Mouse (Mus musculus): ENCODE measurements around the gene Polr3f.

The Polr3f gene

DNA sequence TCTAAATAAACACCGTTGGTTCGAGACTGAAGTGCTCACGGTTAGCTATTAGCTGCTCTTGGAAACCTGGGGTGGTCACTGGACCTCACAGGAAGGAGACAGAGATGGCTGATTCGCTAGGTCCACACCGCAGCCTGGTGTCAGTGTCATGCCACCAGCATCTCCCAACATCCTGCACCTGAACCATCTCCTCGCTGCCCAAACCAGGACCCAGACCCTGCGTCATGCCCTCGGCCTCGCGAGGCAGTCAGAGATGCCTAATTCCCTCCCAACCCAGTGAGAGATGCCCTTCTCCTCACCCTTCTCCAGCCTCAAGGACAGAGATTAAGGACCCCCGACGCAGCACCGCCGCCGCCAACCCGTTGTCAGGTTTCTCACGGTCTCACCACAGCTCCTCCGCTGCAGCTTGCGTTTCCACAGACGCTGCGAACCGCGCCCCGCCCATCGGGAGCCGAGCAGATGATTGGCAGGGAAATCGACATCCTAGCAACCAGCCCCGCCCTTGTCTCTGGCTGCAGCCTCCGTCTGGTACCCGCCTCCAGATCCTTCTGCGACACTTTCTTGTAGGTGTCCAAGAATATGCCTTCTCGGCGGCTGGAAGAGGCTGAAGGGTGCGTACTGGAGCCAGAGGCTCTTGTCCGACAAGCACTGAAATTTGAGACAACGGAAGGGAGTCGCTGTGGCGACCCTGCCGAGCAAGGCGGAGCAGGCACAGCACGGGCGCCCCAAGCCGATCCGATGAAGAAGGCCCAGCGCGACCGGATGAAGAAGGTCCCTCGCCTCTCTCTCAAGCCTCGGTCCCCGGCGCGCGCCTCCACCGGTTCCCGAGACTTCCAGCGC is at the start of gene Polr3f, which contains the start of gene Dzank1:
Polr3f (plus strand) TSS at position 738 of the 840 bp plus-strand sequence.
Dzank1 (minus strand) TSS at position 434 of the 840 bp plus-strand sequence.
- ATAC-seq (ENCODE audit: low TSS enrichment): peak; percentile 95

- ATAC-seq (ENCODE audit: low TSS enrichment): peak; percentile 97
Observed at GRCm38 (mm10) chr2:144479421-144479820, 48.1 kb upstream of the Polr3f start.

- no peak for ATAC-seq (ENCODE audit: low TSS enrichment)
Observed at GRCm38 (mm10) chr2:144484084-144484483, 43.4 kb upstream of the Polr3f start.

DNA sequence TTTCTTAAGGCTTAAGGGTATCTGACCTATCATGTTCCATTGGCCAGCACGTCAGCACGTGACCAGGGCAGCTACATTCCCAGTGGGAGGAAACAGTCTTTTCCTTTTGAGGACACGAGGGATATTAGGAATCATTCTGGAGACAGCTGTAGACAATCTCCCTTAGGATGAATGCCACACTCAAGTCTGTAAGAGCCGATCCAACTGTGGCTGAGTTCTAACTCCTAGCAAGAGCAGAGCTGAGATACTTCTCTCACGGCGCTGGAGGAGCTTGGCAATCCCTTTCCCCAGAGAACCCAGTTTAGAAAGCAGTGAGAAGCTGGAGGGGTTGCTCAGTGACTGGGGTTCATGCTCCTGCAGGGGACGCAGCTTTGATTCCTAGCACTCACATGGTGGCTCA is 42.1 kb upstream of the Polr3f start:
- no peak for ATAC-seq (ENCODE audit: low TSS enrichment)

DNA sequence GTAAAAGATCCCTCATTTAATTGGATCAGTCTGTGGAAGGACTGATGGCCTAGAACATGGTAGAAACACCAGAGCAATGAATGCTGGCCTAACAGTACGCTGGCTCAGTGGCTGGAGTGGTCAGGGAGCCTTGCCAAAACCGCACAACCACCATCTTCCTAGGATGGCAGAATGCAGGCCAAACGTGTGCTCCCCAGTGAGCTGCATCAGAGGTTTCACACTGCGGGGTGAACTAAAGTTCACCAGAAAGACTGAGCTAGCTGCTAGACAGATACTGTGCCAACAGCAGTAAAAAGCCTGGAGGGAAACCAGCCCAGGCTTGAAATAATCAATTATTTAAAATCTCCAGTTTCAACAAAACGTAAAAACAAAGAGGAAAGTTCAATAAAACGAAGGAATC is 40.0 kb upstream of the Polr3f start:
- ATAC-seq (ENCODE audit: low TSS enrichment): no peak

DNA sequence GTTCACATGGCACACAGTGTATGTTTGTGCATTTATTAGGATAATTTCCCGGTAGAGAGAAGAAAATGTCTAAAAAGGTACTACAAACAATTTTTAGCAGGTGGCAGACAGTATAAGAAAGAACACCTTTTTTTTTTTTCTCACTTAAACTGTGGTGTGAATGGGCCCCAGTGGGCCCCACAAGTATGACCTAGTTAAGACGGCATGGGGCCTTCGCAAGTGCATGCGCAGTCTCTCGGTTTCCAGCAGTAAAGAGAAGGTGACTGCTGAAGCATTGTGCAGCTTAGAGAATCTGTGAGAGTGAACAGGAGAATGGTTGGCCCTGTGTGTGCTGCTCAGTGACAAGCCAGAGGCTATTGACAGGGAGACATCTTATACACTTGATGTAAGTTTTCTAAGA is 38.2 kb upstream of the Polr3f start:
- peak; percentile 31; the same call in 1 of the 2 replicates for ATAC-seq (ENCODE audit: low TSS enrichment)

- ATAC-seq (ENCODE audit: low TSS enrichment): no peak
Observed at GRCm38 (mm10) chr2:144502134-144502533, 25.4 kb upstream of the Polr3f start.

- peak; percentile 93 for ATAC-seq (ENCODE audit: low TSS enrichment)
Observed at GRCm38 (mm10) chr2:144514619-144515018, 12.9 kb upstream of the Polr3f start.

GRCm38 (mm10) chr2:144519772-144520171 is 7.7 kb upstream of the Polr3f start:
- no peak for ATAC-seq (ENCODE audit: low TSS enrichment)

DNA sequence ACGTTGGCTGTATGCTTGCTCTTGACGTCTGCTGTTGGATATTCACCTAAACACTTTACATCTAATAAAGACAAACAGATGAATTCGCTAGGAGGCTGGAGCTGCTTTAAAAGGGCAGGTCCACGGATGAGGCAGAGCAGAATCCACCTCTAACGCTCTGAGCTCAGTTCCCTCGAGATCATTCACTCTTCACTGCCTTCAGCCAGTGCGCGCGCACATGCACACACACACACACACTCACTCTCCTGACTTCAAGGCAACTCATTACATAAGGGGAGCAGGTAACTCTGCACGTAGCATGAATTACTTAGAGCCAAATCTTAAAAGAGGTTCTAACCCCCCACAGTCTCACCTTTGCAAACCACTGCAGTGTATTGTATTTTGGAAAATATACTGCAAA is 1.7 kb upstream of the Polr3f start:
- no peak for ATAC-seq (ENCODE audit: low TSS enrichment)

GRCm38 (mm10) chr2:144527821-144528174 is 280 bp downstream of the Polr3f start:
- peak; percentile 31 for ATAC-seq (ENCODE audit: low TSS enrichment)

DNA sequence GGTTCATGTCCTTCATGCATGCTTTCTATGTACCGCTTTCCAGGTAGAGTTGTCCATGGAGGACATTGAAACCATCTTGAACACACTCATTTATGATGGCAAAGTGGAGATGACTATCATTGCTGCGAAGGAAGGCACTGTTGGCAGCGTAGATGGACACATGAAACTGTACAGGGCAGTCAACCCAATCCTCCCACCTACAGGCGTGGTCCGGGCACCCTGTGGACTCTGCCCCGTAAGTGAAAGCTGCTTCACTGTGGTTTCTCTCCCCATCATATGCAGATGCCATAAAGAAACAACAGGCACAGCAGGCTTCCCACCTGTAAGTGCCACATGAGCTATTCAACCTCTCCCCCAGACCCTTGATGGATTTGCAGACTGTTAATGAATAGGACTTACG is 9.6 kb downstream of the Polr3f start:
- no peak for ATAC-seq (ENCODE audit: low TSS enrichment)

DNA sequence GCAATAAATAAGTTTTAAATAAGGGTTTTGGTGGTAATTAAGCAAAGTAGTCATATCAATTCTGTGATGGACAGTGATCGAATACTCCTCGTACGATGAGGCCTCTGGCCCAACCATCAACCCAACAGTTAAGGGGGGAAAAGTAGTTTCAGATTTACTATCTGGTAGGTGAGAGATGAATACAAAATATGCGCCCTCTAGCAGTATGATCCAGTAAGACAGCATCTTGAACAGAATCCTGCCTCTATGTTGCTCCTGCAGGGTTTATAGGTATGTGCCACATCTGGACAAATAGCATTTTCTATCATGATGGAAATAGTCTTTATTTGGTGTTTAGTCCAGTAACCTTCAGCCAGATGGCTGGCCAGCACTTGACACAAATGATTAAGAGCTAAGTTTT is 13.7 kb downstream of the Polr3f start:
- no peak for ATAC-seq (ENCODE audit: low TSS enrichment)

DNA sequence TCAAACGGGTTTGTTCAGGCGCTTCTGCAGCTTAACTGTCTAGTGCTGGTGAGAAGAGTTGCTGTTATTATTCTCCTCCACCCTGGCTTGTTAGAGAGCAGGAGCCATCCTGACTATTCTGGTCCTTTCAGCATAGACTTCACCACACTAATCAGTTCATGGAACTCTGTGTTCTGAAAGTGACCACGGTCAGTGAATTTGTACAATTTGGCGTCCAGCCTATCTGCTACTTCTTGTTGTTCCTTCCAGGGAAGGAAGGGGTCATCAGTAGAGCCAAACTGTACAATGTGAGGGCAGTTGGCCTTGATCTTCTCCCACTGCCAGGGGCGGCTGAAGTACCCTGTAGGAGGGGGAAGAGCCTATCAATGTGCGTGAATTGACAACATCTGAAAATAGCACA is 16.2 kb downstream of the Polr3f start:
- ATAC-seq (ENCODE audit: low TSS enrichment): no peak

- ATAC-seq (ENCODE audit: low TSS enrichment): no peak
Observed at GRCm38 (mm10) chr2:144544630-144545029, 17.1 kb downstream of the Polr3f start.

GRCm38 (mm10) chr2:144545061-144545460 is 17.5 kb downstream of the Polr3f start:
- ATAC-seq (ENCODE audit: low TSS enrichment): no peak

- ATAC-seq (ENCODE audit: low TSS enrichment): no peak
Observed at GRCm38 (mm10) chr2:144545481-144545880, 18.0 kb downstream of the Polr3f start.

DNA sequence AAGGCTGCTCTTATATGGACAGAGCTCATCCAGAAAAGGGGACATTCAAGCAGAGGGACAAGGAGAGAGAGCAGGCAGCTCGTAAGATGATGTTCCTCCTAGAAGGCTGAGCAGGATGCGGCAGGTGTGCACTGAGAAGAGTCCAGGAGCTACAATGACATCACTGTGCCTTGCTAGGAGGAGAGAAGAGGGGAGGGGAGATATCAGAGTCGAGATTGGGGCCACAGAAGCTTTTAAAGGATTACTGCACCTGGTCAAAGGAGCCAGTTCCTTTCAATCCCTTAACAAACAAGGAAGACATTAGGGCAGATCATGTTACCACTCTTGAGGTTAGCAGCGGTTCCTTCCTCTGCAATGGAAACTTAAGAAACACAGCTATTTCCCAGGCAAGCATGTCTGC is 20.0 kb downstream of the Polr3f start:
- ATAC-seq (ENCODE audit: low TSS enrichment): no peak

- ATAC-seq (ENCODE audit: low TSS enrichment): peak; percentile 93
Observed at GRCm38 (mm10) chr2:144550529-144550928, 23.0 kb downstream of the Polr3f start, which contains the start of gene Rbbp9. Gene Rbbp9 (minus strand): TSS chr2:144550869.

GRCm38 (mm10) chr2:144553905-144554304 is 26.4 kb downstream of the Polr3f start:
- ATAC-seq (ENCODE audit: low TSS enrichment): no peak

GRCm38 (mm10) chr2:144555286-144555819 is 27.8 kb downstream of the Polr3f start:
- ATAC-seq (ENCODE audit: low TSS enrichment): no peak

GRCm38 (mm10) chr2:144555820-144556552 is 28.5 kb downstream of the Polr3f start, which contains the start of gene Sec23b:
Gene Sec23b (plus strand): TSS chr2:144556229.
- ATAC-seq (ENCODE audit: low TSS enrichment): peak; percentile 98

GRCm38 (mm10) chr2:144588723-144589122 is 61.2 kb downstream of the Polr3f start:
- ATAC-seq (ENCODE audit: low TSS enrichment): no peak

All from frontal cortex, adult (tissue).